Mouse (Mus musculus): ENCODE results near the gene Prpf19. TPM values are rescaled to one million over a fixed set of nuclear protein-coding genes. Genes with fewer than 3 reads are reported as not detected.

Gene Prpf19
- polyA plus RNA-seq, 1 experiment from 2014 or later = 43.3 TPM

- H3K9me3 ChIP-seq (ENCODE audit: control insufficient read depth, low read length) = no peaks in the 10 kb centered on the region
- H3K27ac ChIP-seq (ENCODE audit: low read length) = no peak overlapping the region
- no peaks in the 10 kb centered on the region for H3K36me3 ChIP-seq (ENCODE audit: control insufficient read depth, insufficient read depth)
- no peak overlapping the region for H3K4me3 ChIP-seq (replicated peaks; ENCODE audit: low read length)
- H3K4me2 ChIP-seq (ENCODE audit: low read length) = no peak overlapping the region
- no peak for ATAC-seq
- H3K27me3 ChIP-seq (replicated peaks; ENCODE audit: control insufficient read depth, insufficient read depth, low read length) = no peaks in the 10 kb centered on the region
- WGBS = 19% methylated on average over 6 of the region's 6 CpGs
- no peaks in the 10 kb centered on the region for H3K4me1 ChIP-seq (replicated peaks; ENCODE audit: control insufficient read depth, insufficient read depth, low read length)
- no peak overlapping the region for H3K9ac ChIP-seq (replicated peaks; ENCODE audit: low read depth, low read length)
These were observed 31.1 kb downstream of the Prpf19 start for GRCm38 (mm10) chr19:10926123-10926621.

- no peak for ATAC-seq
- no peak overlapping the region for H3K4me3 ChIP-seq (replicated peaks; ENCODE audit: low read length)
- H3K4me2 ChIP-seq (ENCODE audit: low read length) = no peak overlapping the region
- WGBS = 35% methylated on average over 4 of the region's 4 CpGs
- no peak overlapping the region for H3K9ac ChIP-seq (replicated peaks; ENCODE audit: low read depth, low read length)
- H3K4me1 ChIP-seq (replicated peaks; ENCODE audit: control insufficient read depth, insufficient read depth, low read length) = no peaks in the 10 kb centered on the region
- H3K27me3 ChIP-seq (replicated peaks; ENCODE audit: control insufficient read depth, insufficient read depth, low read length) = no peaks in the 10 kb centered on the region
- no peak overlapping the region for H3K27ac ChIP-seq (ENCODE audit: low read length)
- H3K9me3 ChIP-seq (ENCODE audit: control insufficient read depth, low read length) = no peaks in the 10 kb centered on the region
- H3K36me3 ChIP-seq (ENCODE audit: control insufficient read depth, insufficient read depth) = no peaks in the 10 kb centered on the region
These were observed 31.6 kb downstream of the Prpf19 start for GRCm38 (mm10) chr19:10926666-10927065.

- 88% methylated on average over 2 of the region's 2 CpGs for WGBS
- ATAC-seq = no peak
These were observed 35.6 kb downstream of the Prpf19 start for GRCm38 (mm10) chr19:10930641-10931040.

GRCm38 (mm10) chr19:10935029-10935428, 40.0 kb downstream of the Prpf19 start:
- H3K27ac ChIP-seq (ENCODE audit: low read length) = no peak overlapping the region
- no peaks in the 10 kb centered on the region for H3K9me3 ChIP-seq (ENCODE audit: control insufficient read depth, low read length)
- no peak overlapping the region for H3K9ac ChIP-seq (replicated peaks; ENCODE audit: low read depth, low read length)
- H3K4me3 ChIP-seq (replicated peaks; ENCODE audit: low read length) = no peak overlapping the region
- H3K27me3 ChIP-seq (replicated peaks; ENCODE audit: control insufficient read depth, insufficient read depth, low read length) = no peaks in the 10 kb centered on the region
- 23% methylated on average over 5 of the region's 5 CpGs for WGBS
- no peaks in the 10 kb centered on the region for H3K36me3 ChIP-seq (ENCODE audit: control insufficient read depth, insufficient read depth)
- peaks cover under 1% of the 10 kb centered on the region; the same call in 1 of the 2 replicates for H3K4me1 ChIP-seq (replicated peaks; ENCODE audit: control insufficient read depth, insufficient read depth, low read length)
- ATAC-seq = no peak
- no peak overlapping the region for H3K4me2 ChIP-seq (ENCODE audit: low read length)

More at GRCm38 (mm10) chr19:10930641-10931040, 35.6 kb downstream of the Prpf19 start:
- Histone ChIP-seq H3K4me2 (ENCODE audit: low read length) (no peak overlapping the region), H3K9ac (replicated peaks; ENCODE audit: low read depth, low read length) (no peak overlapping the region), H3K4me3 (replicated peaks; ENCODE audit: low read length) (no peak overlapping the region), H3K27ac (ENCODE audit: low read length) (no peak overlapping the region), H3K36me3 (ENCODE audit: control insufficient read depth, insufficient read depth) (no peaks in the 10 kb centered on the region), H3K27me3 (replicated peaks; ENCODE audit: control insufficient read depth, insufficient read depth, low read length) (no peaks in the 10 kb centered on the region), H3K4me1 (replicated peaks; ENCODE audit: control insufficient read depth, insufficient read depth, low read length) (no peaks in the 10 kb centered on the region), H3K9me3 (ENCODE audit: control insufficient read depth, low read length) (no peaks in the 10 kb centered on the region)

- H3K4me3 ChIP-seq (replicated peaks; ENCODE audit: low read length) = no peak overlapping the region
- H3K9ac ChIP-seq (replicated peaks; ENCODE audit: low read depth, low read length) = no peak overlapping the region
- H3K4me1 ChIP-seq (replicated peaks; ENCODE audit: control insufficient read depth, insufficient read depth, low read length) = peaks cover 9% of the 10 kb centered on the region
- H3K36me3 ChIP-seq (ENCODE audit: control insufficient read depth, insufficient read depth) = no peaks in the 10 kb centered on the region
- H3K27ac ChIP-seq (ENCODE audit: low read length) = no peak overlapping the region
- no peaks in the 10 kb centered on the region for H3K27me3 ChIP-seq (replicated peaks; ENCODE audit: control insufficient read depth, insufficient read depth, low read length)
- H3K9me3 ChIP-seq (ENCODE audit: control insufficient read depth, low read length) = no peaks in the 10 kb centered on the region
- WGBS = 81% methylated on average over 5 of the region's 5 CpGs
- H3K4me2 ChIP-seq (ENCODE audit: low read length) = no peak overlapping the region
- ATAC-seq = no peak
These were observed 41.0 kb downstream of the Prpf19 start for GRCm38 (mm10) chr19:10936077-10936476.

GRCm38 (mm10) chr19:10937110-10937563, 42.1 kb downstream of the Prpf19 start, which contains the start of gene Ptgdr2:
Ptgdr2 (plus strand) TSS chr19:10937160.
- WGBS = 65% methylated on average over 5 of the region's 5 CpGs
- H3K9ac ChIP-seq (replicated peaks; ENCODE audit: low read depth, low read length) = no peak within 1 kb of the TSS
- ATAC-seq = no peak

GRCm38 (mm10) chr19:10938771-10939170, 43.7 kb downstream of the Prpf19 start:
- no peak overlapping the region for H3K27ac ChIP-seq (ENCODE audit: low read length)
- H3K9ac ChIP-seq (replicated peaks; ENCODE audit: low read depth, low read length) = no peak overlapping the region
- H3K9me3 ChIP-seq (ENCODE audit: control insufficient read depth, low read length) = no peaks in the 10 kb centered on the region
- no peak for ATAC-seq
- WGBS = 68% methylated on average over 3 of the region's 3 CpGs
- peaks cover 8% of the 10 kb centered on the region for H3K36me3 ChIP-seq (ENCODE audit: control insufficient read depth, insufficient read depth)
- no peak overlapping the region for H3K4me3 ChIP-seq (replicated peaks; ENCODE audit: low read length)
- H3K4me2 ChIP-seq (ENCODE audit: low read length) = no peak overlapping the region
- H3K27me3 ChIP-seq (replicated peaks; ENCODE audit: control insufficient read depth, insufficient read depth, low read length) = no peaks in the 10 kb centered on the region
- peaks cover 14% of the 10 kb centered on the region for H3K4me1 ChIP-seq (replicated peaks; ENCODE audit: control insufficient read depth, insufficient read depth, low read length)

More at GRCm38 (mm10) chr19:10937110-10937563, 42.1 kb downstream of the Prpf19 start, which contains the start of gene Ptgdr2:
- peaks cover 14% of the 10 kb centered on the region for H3K4me1 ChIP-seq (replicated peaks; ENCODE audit: control insufficient read depth, insufficient read depth, low read length)
- no peak within 1 kb of the TSS for H3K27ac ChIP-seq (ENCODE audit: low read length)
- H3K27me3 ChIP-seq (replicated peaks; ENCODE audit: control insufficient read depth, insufficient read depth, low read length) = no peaks in the 10 kb centered on the region
- H3K4me2 ChIP-seq (ENCODE audit: low read length) = no peak within 1 kb of the TSS
- peaks cover under 1% of the 10 kb centered on the region; the same call in 1 of the 2 replicates for H3K36me3 ChIP-seq (ENCODE audit: control insufficient read depth, insufficient read depth)
- H3K9me3 ChIP-seq (ENCODE audit: control insufficient read depth, low read length) = no peaks in the 10 kb centered on the region
- no peak within 1 kb of the TSS for H3K4me3 ChIP-seq (replicated peaks; ENCODE audit: low read length)

GRCm38 (mm10) chr19:10940097-10940800, 45.2 kb downstream of the Prpf19 start:
- Histone ChIP-seq H3K27ac (ENCODE audit: low read length) (peak overlapping the region; percentile 48), H3K4me1 (replicated peaks; ENCODE audit: control insufficient read depth, insufficient read depth, low read length) (peaks cover 14% of the 10 kb centered on the region), H3K36me3 (ENCODE audit: control insufficient read depth, insufficient read depth) (peaks cover 18% of the 10 kb centered on the region), H3K4me3 (replicated peaks; ENCODE audit: low read length) (peak overlapping the region; percentile 42), H3K9me3 (ENCODE audit: control insufficient read depth, low read length) (no peaks in the 10 kb centered on the region), H3K27me3 (replicated peaks; ENCODE audit: control insufficient read depth, insufficient read depth, low read length) (no peaks in the 10 kb centered on the region), H3K9ac (replicated peaks; ENCODE audit: low read depth, low read length) (peak overlapping the region; percentile 69), H3K4me2 (ENCODE audit: low read length) (peak overlapping the region; percentile 87)
- ATAC-seq = peak; percentile 94
- WGBS = 17% methylated on average over 37 of the region's 37 CpGs

GRCm38 (mm10) chr19:10940801-10941457, 45.9 kb downstream of the Prpf19 start:
- no peaks in the 10 kb centered on the region for H3K9me3 ChIP-seq (ENCODE audit: control insufficient read depth, low read length)
- ATAC-seq = peak; percentile 80
- under 1% methylated on average over 40 of the region's 40 CpGs for WGBS
- no peaks in the 10 kb centered on the region for H3K27me3 ChIP-seq (replicated peaks; ENCODE audit: control insufficient read depth, insufficient read depth, low read length)
- peaks cover 14% of the 10 kb centered on the region for H3K4me1 ChIP-seq (replicated peaks; ENCODE audit: control insufficient read depth, insufficient read depth, low read length)
- peak overlapping the region; percentile 87 for H3K4me2 ChIP-seq (ENCODE audit: low read length)
- peaks cover 18% of the 10 kb centered on the region for H3K36me3 ChIP-seq (ENCODE audit: control insufficient read depth, insufficient read depth)
- peak overlapping the region; percentile 69 for H3K9ac ChIP-seq (replicated peaks; ENCODE audit: low read depth, low read length)
- peak overlapping the region; percentile 42 for H3K4me3 ChIP-seq (replicated peaks; ENCODE audit: low read length)
- H3K27ac ChIP-seq (ENCODE audit: low read length) = peak overlapping the region; percentile 48
